Mouse (Mus musculus): ENCODE data around the gene Ms4a5.
"Not testable (repeated sequence)": the region's sequence is repeated elsewhere in the genome, so short reads cannot be mapped to it uniquely, and the experiment has no call there.

DNA sequence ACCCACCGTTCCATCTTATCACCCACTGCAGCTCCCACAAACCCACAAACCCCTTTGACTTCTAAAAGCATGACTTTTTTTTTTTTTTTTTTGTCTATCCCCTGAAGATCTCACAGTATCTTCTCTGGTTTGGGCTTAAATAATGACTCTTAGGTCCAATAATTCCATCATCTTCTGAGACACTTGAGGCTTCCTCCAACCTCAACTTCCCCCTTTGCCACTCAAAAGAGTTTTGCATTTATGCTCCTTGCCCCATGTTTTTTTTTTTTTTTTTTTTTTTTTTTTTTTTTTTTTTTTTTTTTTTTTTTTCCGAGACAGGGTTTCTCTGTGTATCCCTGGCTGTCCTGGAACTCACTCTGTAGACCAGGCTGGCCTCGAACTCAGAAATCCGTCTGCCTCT is 20.7 kb downstream of the Ms4a5 start:
- not testable (repeated sequence) for TF ChIP-seq CTCF (conservative IDR thresholded peaks at IDR 0.05; ENCODE audit: insufficient read depth, insufficient read length, low read depth, low read length); POLR2A (IDR thresholded peaks at IDR 0.05; ENCODE audit: low read depth, low read length)

Measured in kidney, adult 2 months (tissue).